In the genomic region with DNA sequence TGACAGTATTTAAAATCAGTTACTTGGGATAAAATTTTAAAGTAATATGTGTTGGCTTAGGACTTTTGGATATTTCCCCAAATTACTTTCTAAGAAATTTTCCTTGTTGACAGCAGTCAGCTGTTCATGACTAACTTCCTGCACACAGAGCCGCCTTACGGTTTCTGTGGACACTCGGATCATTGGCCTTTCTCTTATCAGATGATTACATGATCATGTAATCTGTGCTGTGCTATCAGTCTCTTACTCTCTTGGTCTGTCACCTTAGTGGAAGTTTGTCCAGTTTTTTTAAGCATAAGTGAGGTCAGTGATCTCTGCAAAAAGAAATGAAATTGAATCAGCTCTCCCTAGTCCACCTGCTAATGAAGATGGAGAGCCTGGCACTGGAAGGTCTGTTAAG, we compare ENCODE assay signal across 23 mouse cellular contexts. TPM values are rescaled to one million over a fixed set of nuclear protein-coding genes. Genes with fewer than 3 reads are reported as not detected.
DNase-seq lines count a peak whose midpoint lies in the region; ATAC-seq and TF ChIP-seq lines count a peak whose summit lies in the region.
"Had no signal": no experiment of that assay in that cellular context is flagged by ENCODE, and none has a peak within 500 bp of the region (broad histone marks: within the 10 kb centered on the region; RNA-seq: fewer than 3 reads in every experiment).

No protein-coding gene starts in this region.

- ATAC-seq in liver, embryonic 12.5 days, result no peak
- ATAC-seq: activated CD4-positive, CD25-positive, alpha-beta regulatory T cell, adult 4 months; CD4-positive, CD25-positive, alpha-beta regulatory T cell, adult 4 months; Patski had no signal

- no peak overlapping the region for H3K9ac ChIP-seq in liver, adult 2 months (ENCODE audit: low read depth, low read length)
- H3K9ac ChIP-seq in liver, embryonic 12.5 days, result no peak overlapping the region
- no peak overlapping the region for H3K9ac ChIP-seq in MEL (ENCODE audit: control insufficient read depth, low read depth, low read length, poor library complexity, severe bottlenecking)

- 23% methylated on average over 3 of the region's 3 CpGs for WGBS in liver, adult 2 months
- 89% methylated on average over 3 of the region's 3 CpGs for WGBS in liver, embryonic 12.5 days (ENCODE audit: insufficient replicate concordance)
- WGBS in kidney, adult 2 months, result 79% methylated on average over 3 of the region's 3 CpGs

- H3K9me3 ChIP-seq in liver, embryonic 12.5 days (replicated peaks), result no peaks in the 10 kb centered on the region; the same call in 1 of the 2 replicates
- no peaks in the 10 kb centered on the region for H3K9me3 ChIP-seq in MEL (replicated peaks; ENCODE audit: insufficient read depth, low read length)
- H3K9me3 ChIP-seq: G1E had no signal

- peak; percentile 80 for DNase-seq in liver, adult 2 months (ENCODE audit: extremely low read depth, low read depth, low spot score)
- DNase-seq in 416B (ENCODE audit: low read depth), result peak; percentile 23
- no peak for DNase-seq in MEL (ENCODE audit: low read depth, low spot score)
- DNase-seq in spleen, postnatal 4 days (ENCODE audit: low spot score in 2 of 2), result no peak
- DNase-seq in kidney, adult 2 months, result no peak
- DNase-seq: adrenal gland, adult 2 months; adrenal gland, adult 8-10 months; adrenal gland, postnatal 10 days; adrenal gland, postnatal 14 days; adrenal gland, postnatal 25 days; adrenal gland, postnatal 36 days; B cell, adult 2 months; cerebellum, adult 11 months; cerebellum, adult 11-12 months; cerebellum, adult 18-20 months; cerebellum, adult 2 months; cerebellum, adult 8-10 months had no signal

- no peak for TF ChIP-seq RAD21 in MEL (IDR thresholded peaks at IDR 0.05; ENCODE audit: low read depth, low read length)

- peak overlapping the region; percentile 35; the same call in 1 of the 2 replicates for H3K27ac ChIP-seq in liver, adult 2 months (replicated peaks; ENCODE audit: insufficient read depth, low read depth, low read length)
- H3K27ac ChIP-seq in liver, embryonic 12.5 days, result no peak overlapping the region
- peak overlapping the region; percentile 2 for H3K27ac ChIP-seq in MEL (ENCODE audit: control insufficient read depth, low read depth, low read length)
- no peak overlapping the region for H3K27ac ChIP-seq in kidney, adult 2 months (ENCODE audit: insufficient read depth, low read depth, low read length)

- no peaks in the 10 kb centered on the region for H3K79me2 ChIP-seq in liver, adult 2 months (ENCODE audit: control insufficient read depth, insufficient read depth, low read length)
- H3K79me2 ChIP-seq in MEL (ENCODE audit: control insufficient read depth, insufficient read depth, low read length, poor library complexity), result peaks cover 2% of the 10 kb centered on the region; the same call in 1 of the 2 replicates

- H3K4me3 ChIP-seq in liver, adult 2 months (ENCODE audit: insufficient read depth, low read depth, low read length), result no peak overlapping the region
- H3K4me3 ChIP-seq in liver, embryonic 12.5 days, result no peak overlapping the region
- no peak overlapping the region for H3K4me3 ChIP-seq in MEL (ENCODE audit: control insufficient read depth in 1 of 2, insufficient read depth in 1 of 2, low read depth in 2 of 2, low read length in 2 of 2)
- no peak overlapping the region for H3K4me3 ChIP-seq in kidney, adult 2 months (ENCODE audit: insufficient read depth, low read depth, low read length)

- peaks cover 9% of the 10 kb centered on the region for H3K4me1 ChIP-seq in liver, adult 2 months (ENCODE audit: control insufficient read depth, insufficient read depth, low read length)
- peaks cover 15% of the 10 kb centered on the region for H3K4me1 ChIP-seq in liver, embryonic 12.5 days
- H3K4me1 ChIP-seq in MEL (ENCODE audit: control insufficient read depth in 1 of 2, insufficient read depth in 2 of 2, low read length in 2 of 2), result peaks cover 20 to 38% of the 10 kb centered on the region in 2 experiments
- H3K4me1 ChIP-seq in kidney, adult 2 months (ENCODE audit: control insufficient read depth, insufficient read depth, low read length), result no peaks in the 10 kb centered on the region

- peaks cover 64% of the 10 kb centered on the region for H3K36me3 ChIP-seq in liver, adult 2 months (ENCODE audit: control insufficient read depth, insufficient read depth, low read length)
- H3K36me3 ChIP-seq in liver, embryonic 12.5 days, result peaks cover 95% of the 10 kb centered on the region
- H3K36me3 ChIP-seq in MEL (ENCODE audit: control insufficient read depth in 1 of 2, insufficient read depth in 2 of 2, low read length in 2 of 2), result peaks cover 37 to 59% of the 10 kb centered on the region in 2 experiments
- H3K36me3 ChIP-seq in kidney, adult 2 months (ENCODE audit: control insufficient read depth, insufficient read depth, low read length), result peaks cover 12% of the 10 kb centered on the region

- no peaks in the 10 kb centered on the region for H3K27me3 ChIP-seq in liver, adult 2 months (ENCODE audit: control insufficient read depth, insufficient read depth, low read length)
- H3K27me3 ChIP-seq in liver, embryonic 12.5 days (replicated peaks), result no peaks in the 10 kb centered on the region
- H3K27me3 ChIP-seq in MEL (ENCODE audit: control insufficient read depth in 1 of 2, insufficient read depth in 2 of 2, low read length in 2 of 2), result no peaks in the 10 kb centered on the region
- no peaks in the 10 kb centered on the region for H3K27me3 ChIP-seq in kidney, adult 2 months (replicated peaks; ENCODE audit: control insufficient read depth, insufficient read depth, low read length)
- H3K27me3 ChIP-seq: CH12.LX, Patski had no signal

- H3K4me2 ChIP-seq in liver, embryonic 12.5 days, result no peak overlapping the region

- TF ChIP-seq CTCF in liver, adult 2 months (IDR thresholded peaks at IDR 0.05; ENCODE audit: low read depth, low read length), result no peak
- no peak for TF ChIP-seq CTCF in MEL (IDR thresholded peaks at IDR 0.05 in 2 of 3, conservative IDR thresholded peaks at IDR 0.05 in 1 of 3; ENCODE audit: control insufficient read depth in 1 of 3, insufficient read depth in 1 of 3, low read depth in 2 of 3, low read length in 3 of 3, poor library complexity in 1 of 3, severe bottlenecking in 1 of 3)
- TF ChIP-seq CTCF in kidney, adult 2 months (conservative IDR thresholded peaks at IDR 0.05; ENCODE audit: insufficient read depth, insufficient read length, low read depth, low read length), result no peak

- TF ChIP-seq EP300 in MEL (IDR thresholded peaks at IDR 0.05; ENCODE audit: low read depth in 1 of 2, low read length in 2 of 2), result no peak

- no peak for TF ChIP-seq POLR2A in liver, adult 2 months (IDR thresholded peaks at IDR 0.05; ENCODE audit: extremely low read depth, insufficient read depth, low read length)
- TF ChIP-seq POLR2A in MEL (IDR thresholded peaks at IDR 0.05; ENCODE audit: control insufficient read depth in 1 of 2, insufficient read depth in 1 of 2, low read depth in 1 of 2, low read length in 2 of 2, poor library complexity in 1 of 2), result no peak
- TF ChIP-seq POLR2A in kidney, adult 2 months (IDR thresholded peaks at IDR 0.05; ENCODE audit: low read depth, low read length), result no peak

TF ChIP-seq in MEL, 35 proteins besides CTCF, POLR2A, EP300 and RAD21:
- TF ChIP-seq GATA1 (IDR thresholded peaks at IDR 0.05; ENCODE audit: low read depth, low read length), result no peak
- no peak for TF ChIP-seq POLR2AphosphoS2 (IDR thresholded peaks at IDR 0.05; ENCODE audit: low read length)
- no peak for TF ChIP-seq MEF2A (IDR thresholded peaks at IDR 0.05; ENCODE audit: extremely low read depth, insufficient replicate concordance, low read depth, low read length, poor library complexity, severe bottlenecking)
- no peak for TF ChIP-seq ZC3H11A (IDR thresholded peaks at IDR 0.05; ENCODE audit: low read depth, low read length)
- TF ChIP-seq MAZ (IDR thresholded peaks at IDR 0.05; ENCODE audit: low read depth, low read length), result no peak
- no peak for TF ChIP-seq ETS1 (IDR thresholded peaks at IDR 0.05; ENCODE audit: low read depth, low read length)

RNA-seq across cellular contexts. Expression of gene Atg16l1, which starts 16.1 kb away (rescaled TPM):
- total RNA-seq in liver, adult 2 months (2014; rRNA removed), result 30.5 and 33.2 TPM in 2 replicates
- 17.6 and 23.1 TPM in 2 replicates for polyA plus RNA-seq in liver, adult 2 months (2012; rRNA removed)
- polyA plus RNA-seq in liver, embryonic 12.5 days (2016; fragmentation: Nextera tagmentation; extraction: Ambion mirVana), result 19.5 and 21.9 TPM in 2 replicates
- total RNA-seq in MEL (2012; rRNA removed), result 25.7 and 34.0 TPM in 2 replicates
- polyA plus RNA-seq in MEL (2012; ENCODE audit: insufficient read depth in 1 of 2, insufficient read length in 2 of 2, low read depth in 1 of 2, low replicate concordance in 2 of 2, missing spikeins in 1 of 2), result 10 to 100 TPM in 1 of 2 experiments, not detected in 1; 33.8 TPM
- 19.8 and 20.0 TPM in 2 replicates for polyA plus RNA-seq in kidney, adult 2 months (2012; rRNA removed)

RNA-seq across cellular contexts. Expression of gene Sag, which starts 31.8 kb away (rescaled TPM):
- total RNA-seq in liver, adult 2 months (2014; rRNA removed), result 0.09 and 0.27 TPM in 2 replicates
- 0.15 TPM in 1 of 2 replicates, not detected in the other for polyA plus RNA-seq in liver, adult 2 months (2012; rRNA removed)
- polyA plus RNA-seq in liver, embryonic 12.5 days (2016; fragmentation: Nextera tagmentation; extraction: Ambion mirVana), result 1.4 and 1.5 TPM in 2 replicates
- total RNA-seq in MEL (2012; rRNA removed), result 2.5 and 4.3 TPM in 2 replicates
- polyA plus RNA-seq in MEL (2012; ENCODE audit: insufficient read depth in 1 of 2, insufficient read length in 2 of 2, low read depth in 1 of 2, low replicate concordance in 2 of 2, missing spikeins in 1 of 2), result 1 to 10 TPM in 1 of 2 experiments, not detected in 1; 4.1 TPM
- polyA plus RNA-seq in kidney, adult 2 months (2012; rRNA removed), result 0.16 and 0.34 TPM in 2 replicates
- polyA plus RNA-seq: G1E had no signal

Comparison
In these comparisons a context has a peak if more than half of its experiments do, and no peak if none do; other contexts are left out.
1. H3K27ac ChIP-seq: peak in liver, adult 2 months (single experiment) and MEL (single experiment); none in liver, embryonic 12.5 days (single experiment) and kidney, adult 2 months (single experiment).
2. DNase-seq: peak in liver, adult 2 months (single experiment) and 416B (single experiment); none in MEL (single experiment), spleen, postnatal 4 days (0 of 2) and kidney, adult 2 months (single experiment).